Mouse (Mus musculus) heart, adult 18-20 months (tissue): Measurements from ENCODE around the gene Cfap54. TPM values are rescaled to one million over a fixed set of nuclear protein-coding genes. Genes with fewer than 3 reads are reported as not detected.

ENCODE experiments used
- DNase-seq, 2 experiments: peaks; one replicate each; pipeline ENCODE4 v3.0.0; 2021 to 2022; ENCODE audit warnings: mixed read lengths in 1 of 2
- total RNA-seq, 2 experiments: library from RNA; stranded (reverse); gene quantifications; 2 replicates each; pipeline ENCODE4 v1.2.3; 2021

Gene Cfap54
- total RNA-seq, 2 experiments from 2014 or later, result 0.57 to 1.5 TPM

DNA sequence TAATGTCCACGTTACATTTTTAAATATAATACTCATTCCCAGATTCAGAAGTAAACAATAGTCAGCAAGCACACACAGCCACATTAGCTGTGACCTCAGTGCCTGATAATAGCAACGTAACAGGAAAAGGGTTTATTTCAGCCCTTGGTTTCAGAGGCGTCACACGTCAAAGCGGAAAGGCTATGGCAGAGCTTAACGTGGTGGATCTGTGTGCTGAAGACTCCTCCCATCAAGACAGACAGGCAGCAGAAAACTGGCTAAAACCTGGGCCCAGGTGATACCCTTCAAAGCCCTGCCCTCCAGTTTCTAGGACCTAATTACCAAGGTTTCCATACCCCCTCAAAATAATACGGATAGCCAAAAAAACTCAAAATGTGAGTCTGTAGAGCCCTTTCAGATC lies 16.0 kb upstream of the Cfap54 start:
- no peak for DNase-seq

DNA sequence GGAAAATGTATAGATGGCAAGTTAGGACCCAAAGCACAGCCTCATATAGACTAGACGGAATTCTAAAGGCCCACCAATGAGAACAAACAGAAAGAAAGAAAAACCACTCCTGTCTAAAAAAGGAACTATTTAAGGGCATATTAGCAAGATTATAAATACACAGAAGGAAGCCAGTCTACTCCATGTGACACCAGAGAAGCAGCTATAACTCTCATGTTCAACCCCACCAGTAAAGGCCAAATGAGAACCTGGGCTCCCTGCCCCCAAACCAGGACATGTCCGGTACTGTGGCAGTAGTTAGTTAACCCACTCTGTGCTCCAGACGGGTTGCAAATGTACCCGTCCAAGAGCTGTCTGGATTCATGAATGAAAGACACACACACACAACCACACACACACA lies 14.4 kb upstream of the Cfap54 start:
- DNase-seq, result no peak

DNA sequence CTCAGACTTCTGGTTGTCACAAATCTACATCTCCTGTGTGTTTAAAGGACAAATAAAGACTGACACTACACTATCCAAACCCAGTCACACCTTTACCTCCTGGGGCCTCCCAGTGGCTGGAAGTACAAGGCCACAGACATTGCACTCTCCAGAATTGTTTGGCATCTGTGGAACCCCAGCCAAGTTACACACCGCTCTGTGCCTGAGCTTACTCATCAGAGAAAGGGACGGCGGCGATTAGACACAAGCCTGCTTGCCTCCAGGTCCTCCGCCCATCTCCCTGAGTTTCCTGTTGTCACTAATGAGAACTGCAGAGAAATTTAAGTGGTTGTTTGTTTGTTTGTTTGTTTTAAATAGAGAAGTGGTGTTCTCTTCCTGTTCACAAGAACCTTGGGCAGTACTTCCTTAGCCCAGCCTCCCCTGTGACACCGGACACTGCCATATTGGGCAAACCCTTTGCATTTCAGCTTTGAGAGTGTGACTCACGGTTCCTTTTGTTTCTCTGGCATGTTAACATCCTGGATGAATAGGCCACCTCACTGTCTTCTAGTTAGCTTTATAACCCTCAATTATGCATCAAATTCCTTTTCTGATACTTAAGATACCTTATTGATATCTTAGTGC lies 13.7 kb upstream of the Cfap54 start:
- DNase-seq, result peak in 1 of 2 experiments; percentile 40

DNA sequence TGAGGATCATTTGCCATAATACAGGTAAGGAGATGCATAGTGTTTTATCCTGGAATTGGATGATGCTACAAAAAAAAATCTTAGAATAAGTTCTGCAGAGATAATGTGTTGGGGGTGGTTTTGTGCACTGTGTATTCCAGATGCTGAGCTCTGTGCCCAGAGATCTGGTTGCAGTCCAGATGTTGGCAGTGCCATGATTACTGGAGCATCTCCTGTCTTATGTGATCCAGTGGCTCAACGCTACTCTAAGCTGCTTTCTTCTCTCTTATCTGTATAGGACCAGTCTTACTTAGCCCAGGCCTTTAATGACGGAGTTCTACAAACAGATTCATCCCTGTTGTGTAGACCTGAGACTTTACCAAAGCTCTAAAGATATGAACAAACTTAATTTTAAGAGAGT lies 10.5 kb upstream of the Cfap54 start:
- DNase-seq, result no peak

DNA sequence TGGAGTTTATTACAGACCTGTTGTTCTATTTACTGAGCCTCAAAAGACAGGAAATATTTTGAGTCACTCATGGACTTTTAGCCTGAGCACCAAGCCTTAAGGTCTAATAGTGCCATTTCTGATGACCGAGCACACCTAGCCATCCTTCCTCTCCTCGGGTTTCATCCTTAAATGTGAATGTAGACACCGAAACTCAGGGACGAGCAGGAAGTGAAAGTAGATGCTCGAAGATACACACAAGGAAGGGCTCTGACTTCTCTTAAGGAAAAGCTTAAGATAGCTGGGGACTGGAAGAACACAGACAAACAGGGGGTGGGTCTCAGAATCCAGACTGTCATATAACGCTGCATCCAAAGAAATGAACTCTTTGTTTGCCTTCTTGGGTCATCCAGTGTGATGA lies 8.8 kb upstream of the Cfap54 start:
- DNase-seq, result no peak

DNA sequence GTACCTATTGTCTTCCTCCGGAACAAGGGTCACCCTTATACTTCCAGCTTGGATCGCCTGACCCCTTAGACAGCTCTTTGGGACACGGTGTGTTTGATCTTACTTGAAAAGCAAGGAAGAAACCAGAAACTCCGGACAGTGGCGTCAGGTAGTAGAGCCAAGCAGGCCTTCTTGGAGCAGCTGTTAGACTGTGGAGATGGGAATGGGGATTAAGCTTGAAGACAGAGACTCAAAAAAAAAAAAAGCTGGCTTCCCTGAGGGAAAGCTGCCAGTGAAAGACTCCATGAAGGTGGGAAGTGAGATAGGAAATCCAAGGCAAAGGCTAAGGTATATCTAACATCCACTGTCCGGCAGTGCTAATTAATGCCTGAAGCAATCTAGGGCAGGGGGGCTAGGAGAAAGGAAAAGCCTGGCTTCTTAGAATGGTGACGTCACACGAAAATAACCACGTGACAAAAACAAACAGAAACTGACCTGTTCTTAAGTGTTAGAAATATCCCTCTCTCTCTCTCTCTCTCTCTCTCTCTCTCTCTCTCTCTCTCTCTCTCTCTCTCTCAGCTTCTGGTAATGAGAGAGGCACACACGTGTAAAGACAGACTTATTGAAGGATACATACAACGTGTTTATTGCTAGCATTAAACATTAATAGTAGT lies 7.1 kb upstream of the Cfap54 start:
- no peak for DNase-seq

DNA sequence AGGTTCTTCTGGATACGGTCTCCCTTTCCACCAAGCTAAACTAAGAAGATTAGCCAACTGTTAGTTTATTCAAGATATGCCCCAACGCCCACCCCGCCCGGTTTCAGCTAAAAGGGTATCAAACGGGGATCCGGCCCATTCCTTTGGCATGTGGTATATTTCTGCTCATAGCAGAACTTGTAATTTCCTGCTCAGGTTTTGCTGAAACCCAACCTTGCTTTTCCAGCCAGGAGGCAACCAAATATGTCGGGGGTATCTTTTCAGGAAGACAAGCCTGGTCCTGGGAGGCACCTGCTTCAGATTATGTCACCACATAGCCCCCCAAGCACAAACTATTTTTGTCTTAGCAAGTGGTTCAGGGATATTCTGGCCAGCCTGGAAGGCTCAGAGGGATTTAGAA lies 6.1 kb upstream of the Cfap54 start:
- no peak for DNase-seq

DNA sequence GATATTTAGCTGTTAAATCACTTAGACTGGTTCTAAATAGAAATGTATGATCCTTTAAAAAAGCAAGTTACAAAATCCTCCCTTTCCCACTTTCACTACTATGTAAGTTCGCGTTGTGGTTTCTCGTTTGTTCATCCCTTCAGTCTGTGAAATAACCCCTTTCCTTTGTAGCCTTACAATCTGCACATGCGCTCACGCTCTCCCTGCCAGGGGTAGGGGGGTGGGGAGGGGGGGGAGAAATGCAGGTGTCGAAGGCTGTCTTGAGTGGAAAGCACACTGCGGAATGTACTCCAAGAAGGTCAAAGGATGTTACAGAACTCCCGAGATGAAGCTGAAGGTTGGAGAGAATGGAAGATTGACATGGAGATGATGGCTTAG lies 2.5 kb upstream of the Cfap54 start:
- no peak for DNase-seq

DNA sequence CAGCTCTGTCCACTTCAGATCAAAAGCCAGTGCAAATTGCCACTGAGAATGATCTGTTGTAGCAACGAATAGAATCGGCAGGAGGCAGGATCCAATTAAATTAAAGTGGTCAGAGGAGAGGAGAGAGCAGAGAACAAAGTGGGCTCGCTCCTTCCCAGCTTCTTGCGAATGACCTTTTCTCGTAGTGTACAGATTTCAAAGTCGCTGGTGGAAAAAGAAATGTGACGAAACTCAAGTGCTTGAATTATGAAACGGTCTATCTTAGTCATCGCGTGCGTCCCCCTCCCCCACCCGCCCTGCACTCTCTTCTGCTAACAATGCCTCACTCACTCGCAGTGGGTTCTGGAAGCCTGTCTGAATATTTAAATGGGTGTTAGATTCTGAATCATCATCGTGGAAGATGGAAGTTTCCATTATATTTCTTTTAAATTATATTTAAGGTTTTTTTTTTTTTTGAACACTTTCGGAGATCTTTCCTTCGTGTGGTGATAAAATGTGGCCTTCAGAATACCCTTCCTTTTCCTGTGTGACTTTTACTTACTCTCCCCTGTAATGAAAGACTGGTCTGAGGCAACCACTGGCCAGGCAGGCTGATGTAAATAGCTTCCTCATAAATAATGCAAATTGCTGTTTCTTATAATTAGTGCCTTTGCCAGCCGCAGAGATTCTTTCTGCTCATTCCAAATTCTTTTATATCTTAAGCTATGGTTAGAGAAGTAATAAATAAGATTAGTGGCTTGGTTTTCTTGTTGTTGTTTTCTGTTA lies 2.0 kb upstream of the Cfap54 start:
- DNase-seq, result no peak

DNA sequence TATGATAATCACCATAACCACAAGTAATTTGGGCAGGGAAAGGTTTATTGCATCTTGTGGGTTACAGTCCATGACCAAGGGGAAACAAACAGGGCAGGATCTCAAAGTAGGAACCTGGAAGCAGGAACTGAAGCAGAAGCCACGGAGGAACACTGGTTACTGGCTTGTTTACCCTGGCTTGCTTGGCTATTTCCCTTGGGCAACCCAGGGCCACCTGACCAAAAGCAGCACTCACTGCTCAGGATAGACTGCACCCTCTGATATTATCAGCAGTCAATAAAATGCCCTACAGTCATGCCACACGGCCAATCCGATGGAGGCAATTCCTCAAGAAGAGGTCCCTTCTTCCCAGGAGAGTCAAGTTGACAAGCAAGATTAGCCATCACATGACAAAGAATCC lies 1.9 kb downstream of the Cfap54 start:
- DNase-seq, result no peak

DNA sequence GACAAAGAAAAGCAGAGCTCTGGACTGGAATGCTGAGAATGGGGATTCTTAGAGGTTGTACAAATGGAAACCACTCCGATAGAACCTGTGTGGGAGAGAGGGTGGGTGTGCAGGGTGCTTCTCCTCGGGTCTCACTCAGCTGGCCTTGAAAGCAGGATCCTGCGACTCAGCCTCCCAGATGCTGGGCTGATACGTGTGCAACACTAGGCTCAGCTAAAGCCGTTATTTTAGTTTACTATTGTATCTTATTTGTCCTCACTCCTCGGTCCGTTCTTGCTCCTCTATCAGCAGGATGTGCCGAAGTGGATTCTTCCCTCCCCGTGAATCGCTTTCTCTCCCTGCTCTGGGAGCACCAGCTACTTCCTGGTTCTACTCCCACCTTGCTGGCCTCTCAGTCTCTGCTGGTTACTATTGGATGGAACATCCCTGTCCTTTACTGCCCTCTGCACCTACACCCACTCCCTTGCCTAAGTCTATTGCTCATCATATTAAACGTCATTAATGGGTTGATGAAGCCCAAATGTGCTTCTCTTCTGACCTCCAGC lies 3.4 kb downstream of the Cfap54 start:
- DNase-seq, result no peak

DNA sequence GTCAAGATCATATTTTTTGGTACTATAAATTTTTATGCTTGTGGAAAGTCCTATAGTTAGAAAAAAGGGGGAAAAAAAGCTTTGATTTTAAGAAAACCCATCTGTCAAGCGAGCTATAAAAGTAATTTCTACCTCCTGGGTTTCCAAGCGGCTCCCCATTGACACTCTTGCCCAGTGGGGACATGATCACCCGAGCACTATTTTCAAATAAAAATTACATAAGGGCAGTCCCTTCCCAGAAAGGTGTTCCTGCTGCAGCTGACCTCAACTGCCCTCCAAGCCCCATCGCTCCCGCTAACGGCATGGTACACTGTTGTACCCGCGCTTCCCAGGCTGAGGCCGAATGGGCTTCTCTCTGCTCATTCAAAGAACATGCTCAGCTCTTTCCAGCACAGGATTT lies 5.0 kb downstream of the Cfap54 start:
- no peak for DNase-seq

DNA sequence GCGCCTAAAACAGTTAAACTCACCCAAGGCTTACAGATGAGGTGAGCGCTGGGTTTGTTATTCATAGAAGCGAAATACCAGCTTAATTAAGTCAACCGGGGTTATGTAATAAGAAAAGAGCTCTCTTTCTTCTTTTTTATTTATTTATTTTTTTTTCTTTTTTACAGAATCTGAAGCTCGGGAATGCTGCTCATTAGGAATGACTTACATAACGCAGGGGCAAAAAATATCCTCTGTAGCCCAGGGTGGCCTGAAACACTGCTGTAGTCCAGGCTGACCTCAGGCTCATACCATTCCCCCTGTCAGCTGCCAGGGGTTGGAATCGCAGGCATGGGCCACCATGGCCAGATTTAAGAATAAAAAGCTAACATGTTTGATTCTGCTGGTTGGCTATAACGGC lies 5.6 kb downstream of the Cfap54 start:
- no peak for DNase-seq

DNA sequence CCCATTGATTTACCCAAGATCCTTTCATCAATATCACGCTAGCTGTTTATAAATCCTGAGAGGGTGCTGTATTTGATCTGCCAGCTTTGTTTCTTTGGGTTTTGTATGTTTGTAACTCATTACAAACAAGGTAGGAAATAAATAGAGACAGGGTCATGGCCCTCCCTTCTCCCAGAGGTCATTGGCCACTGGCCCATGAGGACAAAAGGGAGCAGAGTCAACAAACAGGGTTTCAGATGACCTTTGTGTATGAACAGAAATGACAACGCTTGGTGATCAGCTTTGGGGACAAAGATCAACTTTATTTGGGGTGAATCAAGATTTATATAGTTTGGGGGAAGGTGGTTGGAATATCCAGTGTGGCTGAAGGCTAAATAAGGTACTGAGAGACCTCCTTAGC lies 8.6 kb downstream of the Cfap54 start:
- DNase-seq, result no peak

DNA sequence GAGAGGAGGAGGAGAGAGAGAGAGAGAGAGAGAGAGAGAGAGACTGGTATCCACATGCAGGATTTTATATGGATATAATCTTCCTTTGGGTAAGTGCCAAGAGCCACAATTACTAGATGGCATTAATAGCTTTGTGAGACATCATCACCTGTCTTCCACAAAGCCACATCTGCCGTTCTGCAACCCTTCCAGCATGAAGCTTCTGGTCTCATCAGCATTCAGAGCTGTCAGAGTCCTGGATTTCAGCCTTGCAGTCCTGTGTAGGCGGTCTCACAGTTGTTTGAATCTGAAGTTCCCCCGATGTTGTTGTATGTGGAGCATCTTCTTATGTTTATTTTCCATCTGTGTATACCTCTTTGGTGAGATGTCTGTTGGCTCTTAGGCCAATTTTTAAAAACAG lies 9.7 kb downstream of the Cfap54 start:
- DNase-seq, result no peak

DNA sequence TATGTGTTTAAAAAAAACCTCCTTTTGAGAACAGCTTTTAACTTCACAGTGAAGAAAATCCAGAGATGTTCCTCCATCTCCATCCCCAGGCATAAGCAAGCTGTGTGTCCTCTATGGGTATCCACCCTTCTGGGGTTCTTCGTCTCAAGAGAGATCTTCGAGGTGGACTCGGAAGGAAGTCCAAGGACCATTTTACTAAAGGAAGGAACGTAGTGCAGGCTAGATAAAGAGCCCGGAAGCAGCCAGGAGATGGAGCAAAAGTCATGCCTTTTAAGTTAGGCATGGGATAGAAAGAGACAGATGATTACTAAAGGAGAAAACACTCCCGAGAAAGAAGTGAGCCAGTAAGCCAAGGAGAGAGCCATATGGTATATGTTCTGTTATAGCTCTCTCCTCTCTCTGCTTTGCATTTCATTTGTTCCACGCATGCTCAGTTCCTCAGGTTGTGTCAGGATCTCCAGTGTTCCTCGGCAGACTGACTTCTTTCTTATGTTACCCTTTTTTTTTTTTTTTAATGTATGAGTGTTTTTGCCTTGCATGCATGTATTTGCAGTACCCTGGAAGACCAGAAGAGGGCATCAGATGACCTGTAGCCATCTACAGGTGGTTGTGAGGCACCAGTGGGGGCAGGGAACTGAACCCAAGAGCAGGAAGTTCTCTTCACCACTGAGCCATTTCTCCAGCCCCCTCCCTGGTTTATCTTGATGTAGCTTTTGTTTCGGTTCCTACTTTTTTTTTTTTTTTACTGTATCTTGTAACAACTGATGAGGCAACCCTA lies 11.1 kb downstream of the Cfap54 start:
- peak; percentile 63 to 76 for DNase-seq

DNA sequence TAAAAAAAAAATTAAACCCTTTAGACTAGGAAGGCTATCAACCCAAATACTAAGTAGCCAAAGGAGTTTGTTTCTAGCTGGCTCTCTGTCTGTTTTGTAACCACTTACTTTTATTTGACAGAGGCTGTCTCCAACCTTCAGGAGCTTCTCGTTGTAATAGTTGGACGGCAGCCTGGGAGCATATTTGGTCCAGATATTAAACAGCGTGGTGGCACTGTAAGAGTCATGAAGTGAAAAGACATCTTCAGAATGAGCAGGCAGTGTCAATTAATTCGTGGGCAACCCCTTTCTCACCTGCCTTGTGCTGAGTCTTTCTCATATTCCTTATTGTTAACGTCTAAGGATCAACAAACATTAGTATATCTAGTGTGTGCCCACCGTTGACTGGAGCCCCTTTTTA lies 11.7 kb downstream of the Cfap54 start:
- peak in 1 of 2 experiments; percentile 33 for DNase-seq

DNA sequence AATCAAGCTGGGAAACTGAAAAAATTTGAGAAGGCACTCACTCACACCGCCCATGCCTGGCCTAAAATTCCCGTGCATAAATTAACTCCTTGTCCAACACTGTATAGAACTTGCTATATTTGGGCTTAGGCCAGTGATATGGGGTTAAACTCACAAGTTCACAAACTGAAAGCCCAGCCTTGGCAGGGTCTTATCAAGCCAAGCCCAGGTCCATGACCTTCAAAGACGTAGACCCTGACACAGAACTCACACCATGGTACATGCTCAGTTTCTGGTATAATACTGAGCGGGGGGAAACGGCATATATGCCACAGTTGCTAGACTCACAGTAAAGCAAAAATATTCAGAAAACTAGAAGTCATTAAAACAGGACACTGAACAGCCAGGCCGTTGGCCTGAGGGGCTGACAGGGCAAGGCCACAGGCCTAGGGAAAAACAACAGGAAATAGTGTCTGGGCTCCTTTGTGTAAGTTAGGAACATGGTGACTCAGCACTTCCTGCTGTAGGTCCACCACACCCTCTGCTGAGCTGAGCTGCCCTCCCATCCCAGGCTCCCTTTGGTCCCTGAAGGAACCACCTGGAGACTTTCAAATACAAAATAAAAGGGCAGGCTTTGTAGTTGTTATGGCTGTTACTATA lies 12.3 kb downstream of the Cfap54 start:
- DNase-seq, result peak; percentile 56 to 88

DNA sequence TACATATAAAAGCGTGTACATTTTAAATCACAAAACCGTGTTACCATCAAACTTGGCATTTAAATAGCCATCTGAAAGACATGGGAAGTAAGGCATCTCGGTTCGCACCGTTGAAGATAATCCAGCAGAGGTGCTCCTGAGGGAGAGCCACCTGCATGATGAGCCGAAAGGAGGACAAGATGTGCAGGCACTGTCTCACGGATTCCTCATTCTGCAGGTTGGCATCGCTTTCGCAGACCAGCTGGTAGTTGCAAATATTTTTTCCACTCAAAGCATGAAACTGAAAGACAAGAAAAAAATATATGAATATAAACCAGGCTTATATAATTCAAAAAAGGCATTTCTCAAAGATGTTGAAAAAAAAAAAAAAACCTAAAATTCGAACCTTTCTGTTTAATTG lies 16.4 kb downstream of the Cfap54 start:
- no peak for DNase-seq

DNA sequence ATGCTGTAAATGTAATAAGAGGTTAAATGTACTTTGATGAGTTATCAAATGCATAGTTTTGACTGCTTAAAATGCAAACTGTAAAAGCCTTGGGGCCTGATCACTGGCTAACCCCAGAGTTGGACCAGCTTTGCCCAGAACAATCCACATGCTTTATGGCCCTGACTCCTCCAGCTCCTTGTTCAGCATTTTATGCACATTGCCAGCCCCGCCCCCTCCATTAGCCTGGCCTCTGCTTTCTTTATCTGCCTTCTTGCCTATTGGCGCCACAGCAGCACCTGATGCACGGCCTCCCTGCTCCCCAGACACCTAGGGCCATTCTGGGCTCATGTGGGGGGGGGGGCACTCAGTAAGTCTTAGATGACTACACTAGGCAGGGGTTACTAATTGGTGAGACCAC lies 17.8 kb downstream of the Cfap54 start:
- no peak for DNase-seq

DNA sequence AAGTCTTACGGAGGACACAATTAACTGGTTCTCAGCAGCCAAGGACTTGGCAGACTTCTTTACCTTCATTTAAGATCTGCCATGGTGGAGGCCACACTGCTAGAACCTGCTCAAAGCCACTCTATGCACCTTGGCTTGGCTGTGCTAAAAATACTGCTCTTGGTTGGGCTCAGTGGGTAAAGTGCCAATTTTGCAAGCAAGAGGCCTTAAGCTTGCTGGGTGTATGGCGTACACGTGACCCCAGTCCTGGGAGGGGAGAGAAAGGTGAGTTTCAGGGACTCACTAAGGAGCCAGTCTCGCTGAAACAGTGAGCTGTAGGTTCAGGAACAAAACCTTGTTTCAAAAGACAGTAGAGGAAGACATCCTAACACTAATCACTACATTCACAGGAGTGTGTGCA lies 19.0 kb downstream of the Cfap54 start:
- DNase-seq, result peak; percentile 12 to 30

DNA sequence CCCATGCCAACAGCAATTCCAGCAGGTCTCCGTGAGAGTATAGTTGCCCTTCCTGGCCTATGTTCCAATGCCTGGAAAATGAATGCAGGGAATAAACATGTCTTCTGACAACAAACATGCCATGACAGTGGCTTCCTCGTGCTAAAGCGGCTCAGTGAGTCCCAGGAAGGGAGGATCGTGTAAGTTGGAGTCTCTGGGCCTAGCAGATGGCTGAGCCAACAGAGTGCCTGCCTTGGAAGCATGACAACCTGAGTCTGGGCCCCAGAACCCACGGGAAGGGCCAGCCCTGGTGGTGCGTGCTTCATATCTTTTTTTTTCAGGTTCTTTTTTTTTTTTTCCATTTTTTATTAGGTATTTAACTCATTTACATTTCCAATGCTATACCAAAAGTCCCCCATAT lies 27.6 kb downstream of the Cfap54 start:
- DNase-seq, result no peak
